Mouse (Mus musculus) cerebellum, adult 9-10 months (tissue): ENCODE results near the gene Ufm1.

Source experiments
- DNase-seq: peaks from one replicate; pipeline ENCODE4 v3.0.0; 2022

Ufm1 gene

GRCm38 (mm10) chr3:53863383-53864220 is at the start of gene Ufm1:
Ufm1 (minus strand) TSS chr3:53863830.
- peak; percentile 95 for DNase-seq

- DNase-seq, result no peak
These were observed 27.2 kb upstream of the Ufm1 start for GRCm38 (mm10) chr3:53890619-53891540.

DNA sequence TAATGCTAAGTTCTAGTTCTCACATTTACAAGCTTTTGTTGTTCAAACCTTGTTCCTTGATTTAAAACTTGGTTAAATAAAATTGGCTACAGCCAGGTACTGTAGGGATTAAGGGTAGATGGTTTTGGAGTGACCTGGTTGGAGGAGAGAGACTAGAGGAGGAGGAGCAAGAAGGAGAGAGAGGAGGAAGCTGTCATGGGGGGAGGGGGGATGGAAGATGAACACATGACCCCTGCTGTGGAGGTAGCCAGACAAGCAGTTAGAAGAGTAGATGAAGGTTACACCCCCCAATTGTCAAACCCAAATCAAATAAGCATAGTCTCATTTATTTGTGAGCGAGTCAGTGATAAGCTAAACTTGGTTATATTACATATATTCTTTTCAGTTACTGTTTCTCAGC is 8.0 kb upstream of the Ufm1 start:
- no peak for DNase-seq

- no peak for DNase-seq
These were observed 6.9 kb upstream of the Ufm1 start for GRCm38 (mm10) chr3:53870482-53870881.

GRCm38 (mm10) chr3:53869263-53869662 is 5.6 kb upstream of the Ufm1 start:
- no peak for DNase-seq

GRCm38 (mm10) chr3:53868212-53868611 is 4.6 kb upstream of the Ufm1 start:
- no peak for DNase-seq

GRCm38 (mm10) chr3:53854831-53855230 is 8.8 kb downstream of the Ufm1 start:
- no peak for DNase-seq

DNA sequence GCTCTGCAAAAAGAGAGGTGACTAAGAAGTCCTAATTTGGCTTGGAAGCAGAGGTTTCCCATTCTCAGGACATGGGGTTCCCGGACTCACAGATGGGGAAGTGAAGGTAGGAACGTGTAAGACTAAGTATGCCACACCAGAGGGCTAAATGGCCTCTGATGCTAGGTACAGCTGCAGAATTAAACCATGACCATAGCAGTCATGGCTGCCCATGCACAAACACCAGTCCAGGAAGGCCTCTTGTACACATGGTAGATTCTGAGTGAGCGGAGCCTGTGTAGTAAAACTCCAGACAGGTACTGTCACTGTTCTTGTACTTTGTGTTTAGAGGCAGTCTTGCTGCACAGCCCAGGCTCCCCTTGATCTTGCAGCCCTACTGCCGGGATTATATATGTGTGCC is 9.4 kb downstream of the Ufm1 start:
- no peak for DNase-seq

GRCm38 (mm10) chr3:53848262-53848661 is 15.4 kb downstream of the Ufm1 start:
- DNase-seq, result no peak

DNA sequence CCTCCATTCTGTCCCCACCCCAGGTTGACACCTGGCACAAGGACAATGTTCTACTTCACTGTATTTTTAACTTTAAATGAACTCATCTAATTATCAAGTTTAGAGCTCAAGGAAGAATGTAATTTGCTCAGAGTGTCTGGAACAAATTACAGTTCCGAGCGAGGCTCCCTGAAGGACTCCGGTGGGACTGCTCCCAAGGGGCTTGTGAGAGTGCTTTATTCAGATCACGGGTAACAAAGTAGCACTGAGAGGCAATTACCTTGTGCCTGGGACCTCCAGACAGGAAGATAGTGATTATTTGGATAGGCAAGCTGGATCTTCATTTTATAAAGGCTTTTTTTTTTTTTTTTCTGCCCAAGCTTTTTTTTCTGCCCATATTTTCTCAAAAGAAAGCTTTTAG is 15.9 kb downstream of the Ufm1 start:
- DNase-seq, result no peak

DNA sequence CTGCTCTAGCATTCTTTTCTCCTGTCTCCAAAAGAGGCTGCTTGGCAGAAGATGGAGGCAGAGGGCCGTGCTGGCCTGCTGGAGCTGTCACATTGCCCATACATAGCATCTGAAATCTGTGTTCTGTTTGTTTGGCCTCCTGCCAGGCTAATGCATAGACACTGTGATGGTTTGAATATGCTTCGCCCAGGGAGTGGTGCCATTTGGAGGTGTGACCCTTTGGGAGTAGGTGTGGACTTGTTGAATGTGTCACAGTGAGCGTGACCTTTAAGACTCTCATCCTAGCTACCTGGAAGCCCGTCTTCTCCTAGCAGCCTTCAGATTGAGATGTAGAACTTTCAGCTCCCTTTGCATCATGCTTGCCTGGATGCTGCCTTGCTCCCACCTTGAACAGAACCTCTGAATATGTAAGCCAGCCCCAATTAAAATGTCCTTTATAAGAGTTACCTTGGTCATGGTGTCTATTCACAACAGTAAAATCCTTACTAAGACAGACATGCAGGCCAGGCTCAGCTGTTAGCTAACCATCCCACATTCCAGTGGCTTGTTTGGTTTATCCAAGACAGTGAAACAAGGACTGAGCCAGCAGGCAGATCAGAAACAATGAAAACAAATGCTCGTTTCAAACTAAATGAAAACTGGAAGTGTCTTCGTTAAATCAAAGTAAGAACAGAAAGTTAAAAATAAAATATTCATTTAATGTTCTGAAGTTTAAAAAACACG is 17.3 kb downstream of the Ufm1 start:
- DNase-seq, result no peak

- no peak for DNase-seq
These were observed 18.8 kb downstream of the Ufm1 start, which contains the start of gene Gm10985 for GRCm38 (mm10) chr3:53844786-53845185. Gm10985 (plus strand) TSS chr3:53845086.

GRCm38 (mm10) chr3:53834238-53834637 is 29.4 kb downstream of the Ufm1 start:
- no peak for DNase-seq

DNA sequence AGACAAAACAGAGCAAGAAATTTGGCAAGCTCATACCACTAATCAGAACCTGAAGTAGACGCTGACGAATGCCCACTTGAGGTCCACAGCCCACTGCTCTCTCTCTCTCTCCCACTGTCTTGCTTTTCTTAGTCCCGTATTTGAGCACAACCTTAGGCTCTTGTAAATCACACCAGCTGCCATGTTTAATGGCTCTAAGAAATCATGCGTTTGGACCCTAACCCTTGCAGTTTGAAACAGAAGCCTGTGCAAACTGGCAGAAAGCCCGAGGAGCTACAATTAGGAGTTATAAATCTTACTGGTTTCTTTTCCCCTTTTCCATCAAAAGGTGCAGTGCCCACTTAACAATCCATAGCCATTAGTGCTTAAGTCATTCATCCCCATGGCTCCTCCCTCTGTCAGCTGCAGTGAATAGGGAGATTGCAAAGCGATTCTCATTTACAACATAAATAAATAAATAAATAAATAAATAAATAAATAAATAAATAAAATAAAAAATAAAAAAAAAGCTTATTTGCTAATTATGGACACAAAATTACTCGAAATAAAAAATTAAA is 50.1 kb downstream of the Ufm1 start:
- DNase-seq, result no peak
